Mouse (Mus musculus) erythroblast, embryonic 14.5 days (primary cell): ENCODE measurements around the gene Csnk1g1.

Experiments used
- GATA1 ChIP-seq: IDR thresholded peaks from 2 replicates; pipeline ENCODE4 v1.6.1; 2012; ENCODE audit warnings: low read length, inconsistent platforms, mixed read lengths
- TAL1 ChIP-seq: IDR thresholded peaks from 3 replicates; pipeline ENCODE4 v1.6.1; 2012; ENCODE audit warnings: low read length, inconsistent platforms, mixed read lengths

GRCm38 (mm10) chr9:66059583-66060307, 151.0 kb downstream of the Csnk1g1 start, which contains the start of gene Ppib:
- TF ChIP-seq GATA1 (no peak), TAL1 (no peak)
